Mouse (Mus musculus): ENCODE measurements around the gene Ddx39.

- TF ChIP-seq POLR2A (IDR thresholded peaks at IDR 0.05; ENCODE audit: insufficient read depth, low read depth, low read length) (no peak), CTCF (IDR thresholded peaks at IDR 0.05) (no peak), EP300 (IDR thresholded peaks at IDR 0.05; ENCODE audit: insufficient read depth, low read depth, low read length) (no peak)
Observed at GRCm38 (mm10) chr8:83719048-83719447, 4.1 kb downstream of the Ddx39 start.
